Mouse (Mus musculus) MEL (cell line): ENCODE data around the gene Thbs2. TPM values are rescaled to one million over a fixed set of nuclear protein-coding genes. Genes with fewer than 3 reads are reported as not detected.

Experiments
- DNase-seq: peaks from one replicate; pipeline ENCODE4 v3.0.0; 2011; ENCODE audit warnings: low read depth, low spot score
- H3K27ac ChIP-seq: 2 replicates; pipeline ENCODE4 v1.5.1; 2012; ENCODE audit warnings: low read depth, mild to moderate bottlenecking, control low read depth, low read length, moderate library complexity; ENCODE audit not compliant: control insufficient read depth
- H3K27me3 ChIP-seq, 2 experiments: fragments of 150-350 bp in 1 of 2; sonication (generic) in 1 of 2; 2 replicates each; pipeline ENCODE4 v1.6.1; 2012; ENCODE audit warnings: low read length in 2 of 2, mild to moderate bottlenecking in 2 of 2, improper control_type of control experiment in 1 of 2, moderate library complexity in 1 of 2; ENCODE audit not compliant: insufficient read depth in 2 of 2, control insufficient read depth in 1 of 2
- H3K36me3 ChIP-seq, 2 experiments: 2 replicates each; pipeline ENCODE4 v1.6.1; 2012 to 2014; ENCODE audit warnings: low read length in 2 of 2, improper control_type of control experiment in 1 of 2, inconsistent platforms in 1 of 2, mild to moderate bottlenecking in 1 of 2; ENCODE audit not compliant: insufficient read depth in 2 of 2, control insufficient read depth in 1 of 2
- H3K4me1 ChIP-seq, 2 experiments: fragments of 150-350 bp in 1 of 2; sonication (generic) in 1 of 2; 2 replicates each; pipeline ENCODE4 v1.6.1; 2012; ENCODE audit warnings: low read length in 2 of 2, improper control_type of control experiment in 1 of 2, mild to moderate bottlenecking in 1 of 2; ENCODE audit not compliant: insufficient read depth in 2 of 2, control insufficient read depth in 1 of 2
- H3K4me3 ChIP-seq, 2 experiments: fragments of 150-350 bp in 1 of 2; sonication (generic) in 1 of 2; 2 replicates each; pipeline ENCODE4 v1.5.1; 2012; ENCODE audit warnings: low read depth in 2 of 2, low read length in 2 of 2, mild to moderate bottlenecking in 2 of 2, moderate library complexity in 2 of 2, control low read depth in 1 of 2, improper control_type of control experiment in 1 of 2; ENCODE audit not compliant: control insufficient read depth in 1 of 2, insufficient read depth in 1 of 2
- H3K79me2 ChIP-seq: 2 replicates; pipeline ENCODE4 v1.6.1; 2012; ENCODE audit warnings: mild to moderate bottlenecking, low read length, moderate library complexity; ENCODE audit not compliant: control insufficient read depth, poor library complexity, insufficient read depth
- H3K9ac ChIP-seq: 2 replicates; pipeline ENCODE4 v1.6.1; 2012; ENCODE audit warnings: low read depth, mild to moderate bottlenecking, control low read depth, low read length, moderate library complexity; ENCODE audit not compliant: control insufficient read depth, poor library complexity, severe bottlenecking
- H3K9me3 ChIP-seq: fragments of 150-350 bp; sonication (generic); replicated peaks from 2 replicates; pipeline ENCODE4 v1.6.1; 2012; ENCODE audit warnings: mild to moderate bottlenecking, low read length, improper control_type of control experiment, moderate library complexity; ENCODE audit not compliant: insufficient read depth
- CTCF ChIP-seq, 3 experiments: IDR thresholded peaks in 2 of 3; conservative IDR thresholded peaks in 1 of 3; 2 replicates each; pipeline ENCODE4 v1.5.1; 2011 to 2012; ENCODE audit warnings: low read length in 3 of 3, low read depth in 2 of 3, mild to moderate bottlenecking in 2 of 3, improper control_type of control experiment in 1 of 3, inconsistent platforms in 1 of 3, mixed read lengths in 1 of 3, moderate library complexity in 1 of 3; ENCODE audit not compliant: control insufficient read depth in 1 of 3, insufficient read depth in 1 of 3, poor library complexity in 1 of 3, severe bottlenecking in 1 of 3
- E2F4 ChIP-seq: IDR thresholded peaks from 2 replicates; pipeline ENCODE4 v1.6.1; 2011; ENCODE audit warnings: low read depth, low read length, improper control_type of control experiment, borderline replicate concordance
- ETS1 ChIP-seq: IDR thresholded peaks from 2 replicates; pipeline ENCODE4 v1.6.1; 2012; ENCODE audit warnings: low read depth, mild to moderate bottlenecking, inconsistent platforms, low read length, improper control_type of control experiment, moderate library complexity
- GABPA ChIP-seq: IDR thresholded peaks from 2 replicates; pipeline ENCODE4 v1.6.1; 2012; ENCODE audit warnings: low read depth, mild to moderate bottlenecking, inconsistent platforms, low read length, improper control_type of control experiment, moderate library complexity
- GATA1 ChIP-seq: IDR thresholded peaks from 2 replicates; pipeline ENCODE4 v1.6.1; 2011; ENCODE audit warnings: low read depth, low read length, improper control_type of control experiment
- MEF2A ChIP-seq: IDR thresholded peaks from 2 replicates; pipeline ENCODE4 v1.6.1; 2014; ENCODE audit warnings: low read depth, mild to moderate bottlenecking, inconsistent platforms, low read length, improper control_type of control experiment; ENCODE audit not compliant: poor library complexity, insufficient replicate concordance, severe bottlenecking; ENCODE audit errors: extremely low read depth
- MYC ChIP-seq: IDR thresholded peaks from 2 replicates; pipeline ENCODE4 v1.6.1; 2011; ENCODE audit warnings: low read depth, mild to moderate bottlenecking, low read length, improper control_type of control experiment, moderate library complexity
- NRF1 ChIP-seq: IDR thresholded peaks from 2 replicates; pipeline ENCODE4 v1.6.1; 2014; ENCODE audit warnings: low read depth, mild to moderate bottlenecking, inconsistent platforms, low read length, improper control_type of control experiment, moderate library complexity; ENCODE audit not compliant: poor library complexity, insufficient read depth, severe bottlenecking
- POLR2A ChIP-seq, 2 experiments: IDR thresholded peaks; 2 replicates each; pipeline ENCODE4 v1.6.1; 2011 to 2012; ENCODE audit warnings: low read length in 2 of 2, mild to moderate bottlenecking in 2 of 2, control low read depth in 1 of 2, improper control_type of control experiment in 1 of 2, low read depth in 1 of 2, moderate library complexity in 1 of 2; ENCODE audit not compliant: control insufficient read depth in 1 of 2, insufficient read depth in 1 of 2, poor library complexity in 1 of 2
- POLR2AphosphoS2 ChIP-seq: IDR thresholded peaks from 2 replicates; pipeline ENCODE4 v1.6.1; 2011; ENCODE audit warnings: low read length, improper control_type of control experiment
- RAD21 ChIP-seq: IDR thresholded peaks from 2 replicates; pipeline ENCODE4 v1.6.1; 2011; ENCODE audit warnings: mild to moderate bottlenecking, low read depth, low read length, improper control_type of control experiment
- RCOR1 ChIP-seq: IDR thresholded peaks from 2 replicates; pipeline ENCODE4 v1.6.1; 2012; ENCODE audit warnings: low read depth, mild to moderate bottlenecking, inconsistent platforms, low read length, improper control_type of control experiment
- SIN3A ChIP-seq: IDR thresholded peaks from 2 replicates; pipeline ENCODE4 v1.6.1; 2012; ENCODE audit warnings: low read length, improper control_type of control experiment, inconsistent platforms
- TBP ChIP-seq: IDR thresholded peaks from 2 replicates; pipeline ENCODE4 v1.8.0; 2011; ENCODE audit warnings: low read depth, low read length, improper control_type of control experiment
- TCF12 ChIP-seq: IDR thresholded peaks from 2 replicates; pipeline ENCODE4 v1.6.1; 2014; ENCODE audit warnings: low read depth, mild to moderate bottlenecking, inconsistent platforms, low read length, improper control_type of control experiment, moderate library complexity
- USF1 ChIP-seq: IDR thresholded peaks from 2 replicates; pipeline ENCODE4 v1.6.1; 2014; ENCODE audit warnings: low read depth, mild to moderate bottlenecking, inconsistent platforms, low read length, improper control_type of control experiment, moderate library complexity
- polyA plus RNA-seq, 2 experiments: library from polyadenylated mRNA; stranded (reverse) in 1 of 2; unstranded in 1 of 2; fragments of >175 nt in 1 of 2; fragments of >200 nt in 1 of 2; gene quantifications; 2 replicates each; pipeline versions ENCODE4 v1.2.1 to v1.2.4; 2012; ENCODE audit warnings: low replicate concordance in 2 of 2, low read depth in 1 of 2; ENCODE audit not compliant: insufficient read length in 2 of 2, insufficient read depth in 1 of 2, missing spikeins in 1 of 2
- total RNA-seq: library from RNA; depleted of rRNA; stranded (reverse); fragments of 300-350 nt; gene quantifications from 2 replicates; pipeline ENCODE4 v1.2.3, GENCODE M21; 2012

The Thbs2 gene
- total and polyA plus RNA-seq, 3 experiments, result not detected

DNA sequence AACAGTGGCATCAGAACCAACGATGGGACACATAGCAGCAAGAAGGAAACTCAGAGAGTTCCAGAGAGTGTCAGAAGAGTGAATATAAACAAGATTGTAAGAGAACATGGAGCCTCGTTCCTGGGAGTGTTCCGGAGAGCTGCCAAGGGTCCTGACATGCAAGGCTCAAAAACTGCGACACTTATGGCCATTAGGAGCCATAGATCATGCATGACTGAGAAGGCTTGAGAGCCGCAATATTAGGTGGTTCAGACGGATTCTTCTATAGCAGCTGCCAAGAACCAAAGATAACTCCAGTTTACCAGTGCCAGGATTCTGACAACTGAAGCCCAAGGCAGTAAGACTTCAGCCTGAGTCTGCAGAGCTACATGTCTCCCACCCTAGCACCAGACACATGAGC is 3.1 kb upstream of the Thbs2 start:
- Histone ChIP-seq H3K9ac (no peak overlapping the region), H3K4me3 (no peak overlapping the region), H3K27me3 (no peaks in the 10 kb centered on the region), H3K9me3 (no peaks in the 10 kb centered on the region), H3K79me2 (no peaks in the 10 kb centered on the region), H3K36me3 (no peaks in the 10 kb centered on the region), H3K4me1 (no peaks in the 10 kb centered on the region), H3K27ac (no peak overlapping the region)
- no peak for DNase-seq
- TF ChIP-seq MEF2A, result no peak
- no peak for TF ChIP-seq TBP
- no peak for TF ChIP-seq NRF1
- TF ChIP-seq CTCF (IDR thresholded peaks at IDR 0.05 in 2 of 3, conservative IDR thresholded peaks at IDR 0.05 in 1 of 3; ENCODE audit: control insufficient read depth in 1 of 3, insufficient read depth in 1 of 3, low read depth in 2 of 3, low read length in 3 of 3, poor library complexity in 1 of 3, severe bottlenecking in 1 of 3), result no peak
- no peak for TF ChIP-seq USF1
- TF ChIP-seq SIN3A, result no peak
- TF ChIP-seq TCF12, result no peak

GRCm38 (mm10) chr17:14696281-14696795 is 2.3 kb upstream of the Thbs2 start:
- H3K36me3 ChIP-seq, result no peaks in the 10 kb centered on the region
- no peaks in the 10 kb centered on the region for H3K9me3 ChIP-seq
- DNase-seq, result no peak
- no peak overlapping the region for H3K9ac ChIP-seq
- H3K27ac ChIP-seq, result no peak overlapping the region
- H3K4me3 ChIP-seq, result no peak overlapping the region
- H3K27me3 ChIP-seq, result no peaks in the 10 kb centered on the region
- no peaks in the 10 kb centered on the region for H3K4me1 ChIP-seq
- TF ChIP-seq GATA1 (no peak), POLR2AphosphoS2 (no peak), MEF2A (no peak), ETS1 (no peak), RAD21 (no peak), POLR2A (IDR thresholded peaks at IDR 0.05; ENCODE audit: control insufficient read depth in 1 of 2, insufficient read depth in 1 of 2, low read depth in 1 of 2, low read length in 2 of 2, poor library complexity in 1 of 2) (no peak), RCOR1 (no peak), E2F4 (no peak), MYC (no peak), GABPA (no peak), CTCF (IDR thresholded peaks at IDR 0.05 in 2 of 3, conservative IDR thresholded peaks at IDR 0.05 in 1 of 3; ENCODE audit: control insufficient read depth in 1 of 3, insufficient read depth in 1 of 3, low read depth in 2 of 3, low read length in 3 of 3, poor library complexity in 1 of 3, severe bottlenecking in 1 of 3) (no peak), TCF12 (no peak)
- H3K79me2 ChIP-seq, result no peaks in the 10 kb centered on the region
